Mouse (Mus musculus) kidney, adult 8-10 months (tissue): ENCODE data around the gene Dedd2.

ENCODE experiments used
- DNase-seq, 2 experiments: peaks; one replicate each; pipeline ENCODE4 v3.0.0; 2022

The Dedd2 gene

GRCm38 (mm10) chr7:25178787-25179605 lies 41.4 kb downstream of the Dedd2 start:
- no peak for DNase-seq

DNA sequence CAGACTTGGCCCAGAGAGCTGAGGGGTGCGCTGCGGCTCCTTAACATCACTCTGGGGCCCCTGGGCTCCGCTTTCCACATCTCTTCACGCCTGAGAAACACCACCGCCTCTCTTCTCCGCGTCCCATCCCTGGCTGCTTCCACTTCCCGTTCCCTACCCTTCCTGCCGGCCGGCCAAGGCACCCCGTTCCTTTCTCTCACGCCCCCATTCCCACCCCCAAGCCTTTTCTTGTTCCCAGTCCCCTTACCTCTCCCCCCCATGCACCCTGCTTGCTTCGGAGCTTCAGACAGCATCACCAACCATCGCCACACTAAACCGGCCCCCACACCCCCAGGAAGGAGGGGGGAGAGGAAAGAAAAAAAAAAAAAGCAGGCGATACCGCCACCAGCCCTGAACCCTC lies 42.1 kb downstream of the Dedd2 start:
- DNase-seq = no peak

GRCm38 (mm10) chr7:25174343-25174742 lies 46.1 kb downstream of the Dedd2 start:
- no peak for DNase-seq

- no peak for DNase-seq
Observed at GRCm38 (mm10) chr7:25172669-25173068, 47.7 kb downstream of the Dedd2 start.

DNA sequence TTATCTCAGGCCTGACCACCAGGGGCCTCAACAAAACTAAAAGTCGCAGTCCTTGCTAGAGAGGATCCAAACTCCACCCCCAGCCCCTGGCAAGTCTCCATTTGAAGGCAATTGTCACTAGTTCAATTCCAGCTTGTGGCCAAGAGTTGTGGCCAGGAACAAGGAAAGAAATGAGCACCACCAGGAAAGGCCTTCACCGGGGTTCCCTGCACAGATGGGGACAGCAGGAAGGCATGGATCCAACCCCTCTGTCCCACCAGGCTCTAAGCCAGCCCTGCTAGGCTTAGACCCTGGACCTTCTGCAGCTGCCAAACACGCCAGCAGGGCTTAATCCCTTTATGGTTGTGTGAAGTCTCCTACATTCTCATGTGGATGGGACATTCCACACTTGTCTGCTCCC lies 49.8 kb downstream of the Dedd2 start:
- no peak for DNase-seq

GRCm38 (mm10) chr7:25166106-25166505 lies 54.3 kb downstream of the Dedd2 start:
- no peak for DNase-seq

DNA sequence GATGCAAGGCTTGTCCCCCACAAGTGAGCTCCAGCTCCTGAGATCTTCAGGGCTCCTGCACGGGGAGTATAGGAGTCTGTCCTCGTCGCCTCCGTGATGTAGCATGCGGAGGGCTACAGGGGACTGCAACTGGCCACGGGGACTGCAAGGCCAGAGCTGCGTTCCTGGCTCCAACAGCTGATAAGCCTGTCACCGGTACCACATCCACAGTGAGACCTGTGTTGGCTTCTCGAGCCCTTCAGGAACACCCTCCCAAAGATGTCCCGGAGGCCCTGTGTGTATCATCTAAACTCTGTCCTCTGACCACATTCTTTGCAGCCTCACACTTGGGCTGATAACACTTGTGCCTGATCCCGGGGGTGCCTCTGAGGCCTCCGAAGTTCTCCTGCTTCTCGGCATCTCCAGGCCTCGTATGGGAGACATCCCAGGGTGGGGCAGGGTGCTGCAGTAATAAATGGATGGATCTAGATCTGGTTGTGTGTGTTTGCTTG lies 64.2 kb downstream of the Dedd2 start:
- no peak for DNase-seq

GRCm38 (mm10) chr7:25155469-25156157 lies 64.8 kb downstream of the Dedd2 start:
- DNase-seq = no peak

- DNase-seq = no peak
Observed at GRCm38 (mm10) chr7:25154648-25155047, 65.8 kb downstream of the Dedd2 start.

DNA sequence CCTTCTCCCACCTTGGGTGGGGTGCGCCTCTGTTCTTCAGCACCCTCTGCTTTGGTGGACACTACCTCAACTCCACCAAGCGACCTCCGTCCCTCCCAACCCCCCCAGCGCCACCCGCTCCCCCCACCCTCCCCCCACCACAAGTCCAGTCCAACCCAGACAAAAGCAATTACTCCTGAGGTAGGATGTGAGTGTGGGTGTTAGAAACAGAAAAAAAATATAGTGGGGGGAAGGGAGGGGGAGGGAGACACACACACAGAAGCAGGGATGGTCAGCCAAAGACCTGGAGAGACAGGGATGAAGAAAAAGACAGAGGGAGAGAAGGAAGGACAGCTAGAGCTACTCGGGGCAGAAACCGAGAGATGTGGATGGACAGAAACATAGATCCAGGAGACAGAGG lies 66.6 kb downstream of the Dedd2 start:
- no peak for DNase-seq

GRCm38 (mm10) chr7:25151916-25152556 lies 68.4 kb downstream of the Dedd2 start:
- no peak for DNase-seq

DNA sequence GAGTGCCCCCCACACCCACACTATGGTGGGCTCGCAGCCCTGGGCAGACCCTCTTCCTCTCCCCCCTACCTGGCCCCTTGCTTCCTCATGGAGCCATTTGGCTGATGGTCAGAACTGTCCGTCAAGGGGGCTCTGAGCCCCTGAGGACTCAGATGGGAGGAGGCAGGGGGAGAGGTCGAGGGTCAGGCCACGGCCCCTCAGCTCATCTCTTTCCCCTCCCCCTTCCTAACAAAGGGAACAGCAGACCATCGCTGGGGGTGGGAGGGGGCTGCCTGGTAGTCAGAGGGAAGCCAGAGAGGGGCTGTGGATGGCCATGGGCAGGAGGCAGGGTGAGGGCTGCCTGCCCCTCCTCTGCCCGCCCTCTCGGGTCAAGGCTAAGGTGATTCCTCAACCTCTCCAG lies 69.4 kb downstream of the Dedd2 start:
- no peak for DNase-seq

DNA sequence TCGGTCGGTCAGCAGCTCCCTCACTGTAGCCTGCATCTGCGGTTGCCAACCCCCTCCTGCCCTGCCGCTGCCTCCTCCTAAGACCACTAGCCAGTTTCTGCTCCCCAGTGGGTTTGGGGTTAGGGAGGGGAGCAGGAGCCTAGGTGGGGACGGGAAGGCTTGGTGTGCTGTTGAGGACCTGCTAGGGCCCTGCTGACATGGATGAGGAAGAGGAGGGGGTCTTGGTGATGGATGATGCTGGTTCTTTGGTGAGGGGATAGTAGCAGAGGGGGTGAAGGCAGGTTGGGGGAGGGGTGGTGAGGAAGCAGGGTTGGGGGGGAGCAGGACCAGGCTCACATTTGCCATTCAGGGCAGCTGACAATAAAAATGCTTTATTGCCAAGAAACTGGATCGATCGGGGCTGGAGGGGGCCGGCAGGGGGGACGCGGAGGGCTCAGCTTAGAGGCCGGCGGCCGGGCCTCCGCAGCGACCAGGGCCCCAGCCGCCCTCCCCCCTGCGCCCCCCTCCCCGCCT lies 70.2 kb downstream of the Dedd2 start:
- DNase-seq = no peak
